Mouse (Mus musculus) spleen, adult 2 months (tissue): ENCODE data around the gene Gm10964. TPM values are rescaled to one million over a fixed set of nuclear protein-coding genes. Genes with fewer than 3 reads are reported as not detected.
A peak's percentile ranks its signal among the peaks of the same experiment; 100 is the strongest.

ENCODE experiments used
- DNase-seq, 2 experiments: peaks; one replicate each; pipeline versions ENCODE4 v3.0.0 to v3.0.0-alpha.2; 2012 to 2021; ENCODE audit warnings: low spot score in 2 of 2, low read depth in 1 of 2
- H3K27ac ChIP-seq: fragments of 200-500 bp; 2 replicates; pipeline ENCODE4 v1.5.1; 2012; ENCODE audit warnings: low read length, inconsistent platforms; ENCODE audit not compliant: insufficient read depth
- H3K27me3 ChIP-seq: fragments of 200-500 bp; 2 replicates; pipeline ENCODE4 v1.6.1; 2012; ENCODE audit warnings: mild to moderate bottlenecking, moderate library complexity, low read length, inconsistent platforms; ENCODE audit not compliant: control insufficient read depth, insufficient read depth
- H3K36me3 ChIP-seq: fragments of 200-500 bp; 2 replicates; pipeline ENCODE4 v1.6.1; 2012; ENCODE audit warnings: mild to moderate bottlenecking, low read length, inconsistent platforms; ENCODE audit not compliant: control insufficient read depth, insufficient read depth
- H3K4me1 ChIP-seq: fragments of 200-500 bp; 2 replicates; pipeline ENCODE4 v1.6.1; 2011; ENCODE audit warnings: inconsistent platforms; ENCODE audit not compliant: control insufficient read depth, insufficient read depth, insufficient read length
- H3K4me3 ChIP-seq: fragments of 200-500 bp; 2 replicates; pipeline ENCODE4 v1.5.1; 2011; ENCODE audit warnings: mild to moderate bottlenecking, inconsistent platforms; ENCODE audit not compliant: insufficient read depth, insufficient read length; ENCODE audit errors: extremely low read depth
- CTCF ChIP-seq: fragments of 200-500 bp; IDR thresholded peaks from 2 replicates; pipeline ENCODE4 v1.5.1; 2011; ENCODE audit warnings: mild to moderate bottlenecking, inconsistent platforms; ENCODE audit not compliant: insufficient read depth, insufficient read length, insufficient replicate concordance; ENCODE audit errors: extremely low read depth
- POLR2A ChIP-seq: fragments of 200-500 bp; IDR thresholded peaks from 2 replicates; pipeline ENCODE4 v1.6.1; 2011; ENCODE audit warnings: low read depth, low read length, inconsistent platforms
- WGBS: fragments of 180-500 bp; shearing (Covaris S2); methylation state at CpG from one replicate; pipeline ENCODE4 v1.1.7; 2018; 5-methylcytosine and 5-hydroxymethylcytosine counted together
- polyA plus RNA-seq: library from polyadenylated mRNA; depleted of rRNA; stranded (reverse); fragments of >200 nt; gene quantifications from 2 replicates; pipeline ENCODE4 v1.2.3, GENCODE M21; 2012

Gene Gm10964
- polyA plus RNA-seq, 1 experiment, result not detected

- Histone ChIP-seq H3K4me1 (no peaks in the 10 kb centered on the region), H3K36me3 (no peaks in the 10 kb centered on the region), H3K4me3 (no peak overlapping the region), H3K27ac (no peak overlapping the region), H3K27me3 (no peaks in the 10 kb centered on the region)
- TF ChIP-seq POLR2A (no peak), CTCF (no peak)
- no peak for DNase-seq
- 77% methylated on average over 3 of the region's 3 CpGs for WGBS
Observed at GRCm38 (mm10) chr3:103726642-103727041, 12.5 kb upstream of the Gm10964 start.

GRCm38 (mm10) chr3:103727813-103728326, 11.3 kb upstream of the Gm10964 start:
- Histone ChIP-seq H3K4me3 (no peak overlapping the region), H3K27ac (no peak overlapping the region), H3K27me3 (no peaks in the 10 kb centered on the region), H3K36me3 (no peaks in the 10 kb centered on the region), H3K4me1 (no peaks in the 10 kb centered on the region)
- TF ChIP-seq POLR2A (no peak), CTCF (no peak)
- DNase-seq, result no peak
- WGBS, result 32% methylated on average over 2 of the region's 2 CpGs

GRCm38 (mm10) chr3:103729850-103730249, 9.3 kb upstream of the Gm10964 start:
- Histone ChIP-seq H3K4me1 (no peaks in the 10 kb centered on the region), H3K36me3 (no peaks in the 10 kb centered on the region), H3K27me3 (no peaks in the 10 kb centered on the region), H3K27ac (no peak overlapping the region), H3K4me3 (no peak overlapping the region)
- no peak for TF ChIP-seq CTCF
- no peak for TF ChIP-seq POLR2A
- 90% methylated on average over 9 of the region's 9 CpGs for WGBS
- DNase-seq, result no peak

GRCm38 (mm10) chr3:103732116-103732515, 7.0 kb upstream of the Gm10964 start:
- 89% methylated on average over 3 of the region's 3 CpGs for WGBS
- H3K27me3 ChIP-seq, result no peaks in the 10 kb centered on the region
- no peak for DNase-seq
- H3K4me3 ChIP-seq, result no peak overlapping the region
- no peak for TF ChIP-seq CTCF
- TF ChIP-seq POLR2A, result no peak
- H3K4me1 ChIP-seq, result peaks cover 4% of the 10 kb centered on the region; the same call in 1 of the 2 replicates
- H3K36me3 ChIP-seq, result no peaks in the 10 kb centered on the region
- no peak overlapping the region for H3K27ac ChIP-seq

GRCm38 (mm10) chr3:103733176-103733575, 6.0 kb upstream of the Gm10964 start:
- DNase-seq, result no peak
- Histone ChIP-seq H3K4me3 (no peak overlapping the region), H3K36me3 (no peaks in the 10 kb centered on the region), H3K27me3 (no peaks in the 10 kb centered on the region), H3K27ac (no peak overlapping the region), H3K4me1 (peaks cover 7% of the 10 kb centered on the region; the same call in 1 of the 2 replicates)
- 70% methylated on average over 2 of the region's 2 CpGs for WGBS
- no peak for TF ChIP-seq CTCF
- no peak for TF ChIP-seq POLR2A

- H3K4me1 ChIP-seq, result peaks cover 7% of the 10 kb centered on the region; the same call in 1 of the 2 replicates
- H3K27me3 ChIP-seq, result no peaks in the 10 kb centered on the region
- H3K27ac ChIP-seq, result 0 out of 2 replicates have a peak overlapping the region, but pooled peaks have one; percentile 8
- H3K4me3 ChIP-seq, result no peak overlapping the region
- 91% methylated on average over 19 of the region's 19 CpGs for WGBS
- TF ChIP-seq POLR2A (no peak), CTCF (no peak)
- no peak for DNase-seq
- H3K36me3 ChIP-seq, result no peaks in the 10 kb centered on the region
Observed at GRCm38 (mm10) chr3:103733799-103734695, 5.1 kb upstream of the Gm10964 start.

- H3K4me3 ChIP-seq, result no peak overlapping the region
- peaks cover 9% of the 10 kb centered on the region; the same call in 1 of the 2 replicates for H3K4me1 ChIP-seq
- 62% methylated on average over 11 of the region's 11 CpGs for WGBS
- H3K27me3 ChIP-seq, result no peaks in the 10 kb centered on the region
- no peaks in the 10 kb centered on the region for H3K36me3 ChIP-seq
- DNase-seq, result no peak
- H3K27ac ChIP-seq, result no peak overlapping the region
- no peak for TF ChIP-seq POLR2A
- TF ChIP-seq CTCF, result no peak
Observed at GRCm38 (mm10) chr3:103734696-103735519, 4.3 kb upstream of the Gm10964 start.
